Mouse (Mus musculus) embryonic facial prominence, embryonic 12.5 days (tissue): ENCODE data around the gene Tspear. TPM values are rescaled to one million over a fixed set of nuclear protein-coding genes. Genes with fewer than 3 reads are reported as not detected.

Experiments
- ATAC-seq: fragments of 200-750 bp; cut with Nextera tagmentation; 2 replicates; pipeline ENCODE4 v1.8.0; 2017; ENCODE audit not compliant: insufficient number of reproducible peaks, insufficient read depth, low FRiP score, low TSS enrichment
- H3K27ac ChIP-seq: fragments of 300-500 bp; sonication (generic); 2 replicates; pipeline ENCODE4 v1.5.1; 2016; ENCODE audit warnings: mild to moderate bottlenecking
- H3K27me3 ChIP-seq: fragments of 300-500 bp; sonication (generic); 2 replicates; pipeline ENCODE4 v1.6.1; 2016; ENCODE audit warnings: mild to moderate bottlenecking, moderate library complexity
- H3K36me3 ChIP-seq: fragments of 300-500 bp; sonication (generic); 2 replicates; pipeline ENCODE4 v1.6.1; 2016; ENCODE audit warnings: mild to moderate bottlenecking
- H3K4me1 ChIP-seq: fragments of 300-500 bp; sonication (generic); 2 replicates; pipeline ENCODE4 v1.6.1; 2016
- H3K4me2 ChIP-seq: fragments of 300-500 bp; sonication (generic); replicated peaks from 2 replicates; pipeline ENCODE4 v1.6.1; 2016; ENCODE audit warnings: mild to moderate bottlenecking, moderate library complexity
- H3K4me3 ChIP-seq: fragments of 300-500 bp; sonication (generic); 2 replicates; pipeline ENCODE4 v1.5.1; 2016; ENCODE audit warnings: mild to moderate bottlenecking
- H3K9ac ChIP-seq: fragments of 300-500 bp; sonication (generic); 2 replicates; pipeline ENCODE4 v1.6.1; 2016; ENCODE audit warnings: mild to moderate bottlenecking, moderate library complexity
- H3K9me3 ChIP-seq: fragments of 300-500 bp; sonication (generic); 2 replicates; pipeline ENCODE4 v1.6.1; 2016; ENCODE audit warnings: mild to moderate bottlenecking, moderate library complexity
- WGBS: fragments of 180-500 bp; shearing (Covaris S2); methylation state at CpG from one replicate; pipeline ENCODE4 v1.1.7; 2016; 5-methylcytosine and 5-hydroxymethylcytosine counted together
- polyA plus RNA-seq: library from polyadenylated mRNA; unstranded; fragments of >200 nt; fragmentation: Nextera tagmentation; extraction: Ambion mirVana; gene quantifications from 2 replicates; pipeline ENCODE4 v1.2.1, GENCODE M21; 2016

Gene Tspear
- polyA plus RNA-seq, 1 experiment from 2014 or later: 0.69 TPM

DNA sequence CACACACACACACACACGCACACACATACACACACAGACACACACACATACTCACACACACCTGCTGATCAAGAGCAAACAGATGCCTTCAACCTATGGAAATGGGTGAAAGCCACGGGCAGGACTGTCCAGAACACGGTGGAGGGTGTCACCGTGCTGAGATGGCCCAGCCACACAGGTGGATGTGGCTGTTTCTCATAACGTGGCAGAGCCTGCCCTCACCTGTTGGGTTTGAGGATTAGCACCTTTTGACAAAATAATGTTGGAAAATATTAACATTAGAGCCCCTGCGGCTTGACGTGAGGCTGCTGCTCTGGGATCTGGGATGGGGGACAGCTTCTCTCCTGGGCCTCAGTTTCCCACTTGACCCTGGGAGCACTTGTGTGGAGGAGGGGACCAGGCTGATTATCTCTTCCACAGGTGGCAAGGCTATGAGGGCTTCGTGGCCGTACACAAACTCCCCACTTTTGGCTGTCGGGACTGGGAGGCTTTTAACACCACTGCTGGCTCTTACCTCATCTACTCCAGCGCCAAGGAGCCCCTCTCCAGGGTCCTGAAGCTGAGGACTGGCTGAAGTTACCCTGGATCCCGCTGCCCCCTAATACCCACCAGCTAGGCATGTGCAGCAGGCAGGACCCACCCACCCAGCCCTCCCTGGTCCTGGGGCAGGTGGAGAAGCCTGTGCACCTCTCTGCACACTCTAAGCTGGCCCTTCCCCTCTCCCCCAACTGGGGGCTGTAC lies 199.8 kb downstream of the Tspear start:
- 51% methylated on average over 12 of the region's 12 CpGs for WGBS
- H3K9me3 ChIP-seq: no peaks in the 10 kb centered on the region; the same call in 1 of the 2 replicates
- H3K4me2 ChIP-seq: no peak overlapping the region
- no peak overlapping the region for H3K27ac ChIP-seq
- no peaks in the 10 kb centered on the region for H3K27me3 ChIP-seq
- ATAC-seq: no peak
- no peak overlapping the region for H3K9ac ChIP-seq
- H3K36me3 ChIP-seq: no peaks in the 10 kb centered on the region
- no peak overlapping the region for H3K4me3 ChIP-seq
- H3K4me1 ChIP-seq: no peaks in the 10 kb centered on the region

- H3K9ac ChIP-seq: no peak overlapping the region
- no peaks in the 10 kb centered on the region for H3K27me3 ChIP-seq
- 80% methylated on average over 8 of the region's 8 CpGs for WGBS
- no peaks in the 10 kb centered on the region for H3K4me1 ChIP-seq
- H3K4me3 ChIP-seq: no peak overlapping the region
- no peaks in the 10 kb centered on the region for H3K36me3 ChIP-seq
- H3K4me2 ChIP-seq: no peak overlapping the region
- no peaks in the 10 kb centered on the region for H3K9me3 ChIP-seq
- no peak overlapping the region for H3K27ac ChIP-seq
- ATAC-seq: 0 out of 2 replicates have a peak, but pooled peaks have one; percentile 35
Observed at GRCm38 (mm10) chr10:77890987-77891565, 204.7 kb downstream of the Tspear start.

DNA sequence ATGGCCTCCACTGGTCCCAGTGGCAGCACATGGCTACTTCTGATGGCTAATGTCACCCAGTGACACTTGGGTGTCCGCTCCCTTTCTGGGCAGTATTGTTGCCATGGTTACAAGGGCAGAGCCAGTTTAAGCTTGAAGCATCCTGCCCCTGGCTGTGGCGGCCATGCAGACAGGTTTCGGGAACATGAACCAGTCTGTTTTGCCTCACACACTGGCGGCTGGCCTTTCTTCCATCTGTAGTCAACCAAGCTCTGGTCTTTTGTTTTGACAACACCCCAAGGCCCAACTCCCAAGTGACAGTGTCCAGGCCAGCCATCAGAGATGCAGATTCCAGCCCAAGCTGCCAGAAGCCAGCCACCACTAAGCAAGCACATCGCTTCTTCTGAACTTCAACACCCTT lies 209.2 kb downstream of the Tspear start:
- 60% methylated on average over 5 of the region's 5 CpGs for WGBS
- no peak for ATAC-seq

DNA sequence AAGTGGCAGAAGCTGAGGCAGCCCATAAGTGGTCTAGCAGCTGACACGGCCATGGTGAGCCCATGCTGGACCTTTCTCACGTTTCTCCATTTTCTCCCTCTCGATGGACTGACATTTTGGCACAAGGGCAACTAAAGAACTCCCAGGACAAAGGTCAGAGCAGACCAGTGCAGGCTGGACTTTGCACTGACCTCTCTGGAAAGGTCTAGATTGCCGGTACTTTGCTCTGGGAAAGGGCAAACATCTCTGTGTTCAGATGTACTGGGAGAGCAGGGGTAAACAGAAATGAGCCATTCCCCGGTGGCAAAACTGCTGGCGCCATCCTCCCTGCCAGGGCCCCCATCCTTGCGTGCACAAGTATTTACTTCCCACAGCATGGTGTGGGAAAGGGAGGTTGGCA lies 213.8 kb downstream of the Tspear start:
- no peak overlapping the region for H3K9ac ChIP-seq
- 71% methylated on average over 7 of the region's 7 CpGs for WGBS
- no peak overlapping the region for H3K27ac ChIP-seq
- no peaks in the 10 kb centered on the region for H3K36me3 ChIP-seq
- no peak overlapping the region for H3K4me3 ChIP-seq
- no peak for ATAC-seq
- H3K9me3 ChIP-seq: no peaks in the 10 kb centered on the region
- H3K4me2 ChIP-seq: no peak overlapping the region
- H3K4me1 ChIP-seq: peaks cover 7% of the 10 kb centered on the region; the same call in 1 of the 2 replicates
- peaks cover 7% of the 10 kb centered on the region for H3K27me3 ChIP-seq

More for the DNA sequence above, 209.2 kb downstream of the Tspear start:
- Histone ChIP-seq H3K4me1 (no peaks in the 10 kb centered on the region), H3K9me3 (no peaks in the 10 kb centered on the region), H3K4me2 (no peak overlapping the region), H3K36me3 (no peaks in the 10 kb centered on the region), H3K27me3 (peaks cover 2% of the 10 kb centered on the region; the same call in 1 of the 2 replicates), H3K9ac (no peak overlapping the region), H3K4me3 (no peak overlapping the region), H3K27ac (no peak overlapping the region)

GRCm38 (mm10) chr10:77900903-77901818 lies 214.8 kb downstream of the Tspear start:
- peak overlapping the region; percentile 61 for H3K4me2 ChIP-seq
- WGBS: 86% methylated on average over 27 of the region's 27 CpGs
- no peak overlapping the region for H3K27ac ChIP-seq
- no peaks in the 10 kb centered on the region for H3K36me3 ChIP-seq
- peaks cover 7% of the 10 kb centered on the region for H3K27me3 ChIP-seq
- no peak overlapping the region; the same call in 1 of the 2 replicates for H3K9ac ChIP-seq
- peak overlapping the region; percentile 48; the same call in 1 of the 2 replicates for H3K4me3 ChIP-seq
- H3K4me1 ChIP-seq: peaks cover 7% of the 10 kb centered on the region; the same call in 1 of the 2 replicates
- ATAC-seq: no peak
- H3K9me3 ChIP-seq: no peaks in the 10 kb centered on the region

DNA sequence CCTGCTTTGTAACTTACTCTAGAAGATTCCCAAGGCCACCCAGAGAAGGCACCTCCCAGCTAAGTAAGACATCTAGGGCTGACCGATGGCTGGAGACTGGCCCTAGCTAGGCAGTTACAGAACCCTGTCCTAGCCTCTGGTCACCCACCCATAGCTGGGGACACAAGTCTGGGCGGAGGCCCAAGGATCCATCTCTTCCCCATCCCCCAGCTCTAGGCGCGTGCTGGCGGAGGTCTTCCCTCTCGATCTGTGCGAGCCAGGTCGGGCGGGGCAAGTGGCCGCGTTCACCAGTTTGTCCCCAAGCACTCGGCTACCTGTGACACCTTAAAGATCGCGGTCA lies 215.5 kb downstream of the Tspear start:
- 2% methylated on average over 14 of the region's 14 CpGs for WGBS
- peak overlapping the region; percentile 61 for H3K4me2 ChIP-seq
- H3K27ac ChIP-seq: no peak overlapping the region
- peaks cover 7% of the 10 kb centered on the region; the same call in 1 of the 2 replicates for H3K4me1 ChIP-seq
- peak overlapping the region; percentile 48 for H3K4me3 ChIP-seq
- no peaks in the 10 kb centered on the region for H3K9me3 ChIP-seq
- peak overlapping the region; percentile 56 for H3K9ac ChIP-seq
- H3K27me3 ChIP-seq: peaks cover 7% of the 10 kb centered on the region
- ATAC-seq: peak; percentile 30; the same call in 1 of the 2 replicates
- H3K36me3 ChIP-seq: no peaks in the 10 kb centered on the region

DNA sequence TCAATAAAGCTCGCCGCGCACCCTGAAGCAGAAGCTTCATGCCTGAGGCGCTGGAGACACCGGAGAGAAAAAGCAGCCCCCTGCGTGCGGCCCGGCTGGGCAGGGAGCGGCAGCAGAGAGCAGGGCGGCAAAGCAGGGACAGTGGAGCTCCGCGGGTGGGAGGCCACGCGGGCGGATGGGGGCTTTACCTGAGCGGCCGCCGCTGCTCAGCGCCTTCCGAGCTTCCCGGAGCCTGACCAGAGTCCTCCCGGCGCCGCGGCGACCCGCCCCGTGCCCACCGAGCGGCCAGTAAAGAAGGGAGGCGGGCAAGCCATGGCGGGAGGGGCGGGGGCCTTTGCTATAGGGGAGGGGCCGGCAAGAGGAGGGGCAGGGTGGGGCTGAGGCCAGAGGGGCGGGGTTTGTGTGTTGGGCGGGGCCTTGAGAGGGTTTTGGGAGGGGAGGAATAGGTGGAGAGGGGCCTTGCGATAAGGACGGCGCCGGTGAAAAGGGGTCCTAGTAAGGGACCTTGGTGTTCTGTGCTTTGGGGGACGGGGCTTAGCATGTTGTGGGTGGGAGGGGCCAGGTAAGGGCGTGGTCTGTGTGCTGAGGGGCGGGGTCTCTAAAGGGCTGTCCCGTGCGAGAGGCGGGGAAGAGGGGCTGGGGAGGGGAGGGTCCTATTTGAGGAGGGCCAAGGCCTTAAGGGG lies 216.0 kb downstream of the Tspear start, which contains the start of gene Lrrc3:
Gene Lrrc3 (minus strand): TSS at position 326 of the 683 bp plus-strand sequence.
- H3K36me3 ChIP-seq: no peaks in the 10 kb centered on the region
- H3K27ac ChIP-seq: no peak within 1 kb of the TSS
- peaks cover 7% of the 10 kb centered on the region; the same call in 1 of the 2 replicates for H3K4me1 ChIP-seq
- ATAC-seq: peak; percentile 64
- H3K9me3 ChIP-seq: no peaks in the 10 kb centered on the region
- H3K27me3 ChIP-seq: peaks cover 7% of the 10 kb centered on the region
- 2% methylated on average over 45 of the region's 46 CpGs for WGBS
- peak within 1 kb of the TSS; percentile 56 for H3K9ac ChIP-seq
- H3K4me2 ChIP-seq: peak within 1 kb of the TSS; percentile 61
- peak within 1 kb of the TSS; percentile 48 for H3K4me3 ChIP-seq

DNA sequence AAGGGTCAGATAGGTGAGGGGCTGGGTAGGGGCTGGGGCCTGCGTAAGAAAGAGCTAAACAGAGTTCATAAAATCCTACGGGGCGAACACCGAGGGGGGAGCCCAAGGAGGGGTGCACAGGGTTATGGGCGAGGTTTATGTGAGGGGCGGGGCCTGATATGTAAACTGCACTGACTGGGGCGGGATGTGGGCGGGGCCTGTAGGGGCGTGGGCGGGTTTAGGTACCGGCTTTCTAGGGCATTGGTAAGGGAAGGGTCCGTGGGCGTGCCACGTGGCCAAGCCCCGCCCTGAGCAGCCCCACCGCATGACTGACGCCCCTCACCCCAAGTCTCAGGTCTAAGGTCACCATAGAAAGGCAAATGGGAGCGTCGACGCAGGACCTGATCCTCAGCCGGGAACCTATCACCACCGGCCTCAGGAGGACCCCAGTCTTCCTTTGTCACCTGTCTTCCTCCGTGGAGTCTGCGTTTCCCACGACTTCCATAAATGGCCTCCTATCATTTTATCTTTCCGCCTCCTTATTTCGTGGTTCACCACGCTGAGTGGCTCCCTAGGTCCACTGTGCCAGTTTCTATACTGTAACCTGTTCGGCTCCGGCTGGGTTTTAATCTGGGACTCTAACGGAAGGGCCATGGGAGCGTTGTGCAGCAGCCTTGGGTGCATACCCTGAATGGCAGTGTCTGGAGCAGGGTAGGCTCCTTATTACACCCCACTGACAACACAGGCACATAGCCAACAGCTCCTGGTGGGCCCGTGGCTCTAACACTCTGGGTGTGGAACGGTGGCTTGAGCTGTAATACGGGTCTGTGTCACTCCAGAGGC lies 216.7 kb downstream of the Tspear start:
- Histone ChIP-seq H3K9me3 (no peaks in the 10 kb centered on the region), H3K4me3 (peak overlapping the region; percentile 48), H3K27me3 (peaks cover 7% of the 10 kb centered on the region), H3K4me2 (peak overlapping the region; percentile 61), H3K36me3 (no peaks in the 10 kb centered on the region), H3K27ac (no peak overlapping the region), H3K9ac (peak overlapping the region; percentile 56; the same call in 1 of the 2 replicates), H3K4me1 (peaks cover 7% of the 10 kb centered on the region; the same call in 1 of the 2 replicates)
- ATAC-seq: peak; percentile 59
- WGBS: 7% methylated on average over 34 of the region's 35 CpGs

DNA sequence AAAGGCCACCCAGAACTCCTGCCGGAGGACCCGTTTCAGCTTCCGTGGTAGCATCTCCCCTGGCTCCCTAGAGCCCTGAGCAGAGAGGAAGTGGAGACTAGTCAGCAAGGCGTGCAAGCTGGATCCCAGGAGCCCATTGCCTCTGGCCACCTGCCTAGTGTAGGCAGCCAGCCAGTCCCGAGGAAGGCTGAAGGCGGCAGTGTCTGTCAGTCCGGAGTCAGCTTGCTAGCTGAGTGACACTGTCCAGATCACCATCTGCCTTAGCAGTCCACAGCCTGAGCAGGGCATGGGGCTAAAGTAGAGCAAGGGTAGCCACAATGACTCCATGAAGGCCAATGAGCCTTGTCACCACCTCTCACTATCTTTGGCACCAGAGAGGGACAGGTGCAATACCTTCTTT lies 226.2 kb downstream of the Tspear start:
- Histone ChIP-seq H3K27ac (no peak overlapping the region), H3K27me3 (no peaks in the 10 kb centered on the region), H3K9ac (no peak overlapping the region), H3K36me3 (no peaks in the 10 kb centered on the region), H3K4me1 (no peaks in the 10 kb centered on the region), H3K4me2 (no peak overlapping the region), H3K9me3 (no peaks in the 10 kb centered on the region), H3K4me3 (no peak overlapping the region)
- ATAC-seq: no peak
- 66% methylated on average over 7 of the region's 7 CpGs for WGBS

- no peak overlapping the region for H3K9ac ChIP-seq
- H3K4me2 ChIP-seq: no peak overlapping the region
- 74% methylated on average over 4 of the region's 4 CpGs for WGBS
- H3K4me1 ChIP-seq: no peaks in the 10 kb centered on the region
- H3K4me3 ChIP-seq: no peak overlapping the region
- no peaks in the 10 kb centered on the region for H3K27me3 ChIP-seq
- H3K36me3 ChIP-seq: no peaks in the 10 kb centered on the region
- no peaks in the 10 kb centered on the region for H3K9me3 ChIP-seq
- ATAC-seq: no peak
- H3K27ac ChIP-seq: no peak overlapping the region
Observed at GRCm38 (mm10) chr10:77913292-77913691, 226.9 kb downstream of the Tspear start.
